Mouse (Mus musculus) intestine, embryonic 15.5 days (tissue): ENCODE data around the gene Kif1a. TPM values are rescaled to one million over a fixed set of nuclear protein-coding genes. Genes with fewer than 3 reads are reported as not detected.
"Not testable (repeated sequence)": the region's sequence is repeated elsewhere in the genome, so short reads cannot be mapped to it uniquely, and the experiment has no call there.

Experiments
- ATAC-seq: fragments of 200-750 bp; cut with Nextera tagmentation; 2 replicates; pipeline ENCODE4 v1.8.0; 2017; ENCODE audit warnings: moderate TSS enrichment, moderate library complexity
- H3K27ac ChIP-seq: fragments of 300-500 bp; sonication (generic); 2 replicates; pipeline ENCODE4 v1.5.1; 2015; ENCODE audit warnings: mild to moderate bottlenecking, inconsistent platforms
- H3K27me3 ChIP-seq: fragments of 300-500 bp; sonication (generic); replicated peaks from 2 replicates; pipeline ENCODE4 v1.6.1; 2015; ENCODE audit warnings: inconsistent platforms
- H3K36me3 ChIP-seq: fragments of 300-500 bp; sonication (generic); 2 replicates; pipeline ENCODE4 v1.6.1; 2015; ENCODE audit warnings: inconsistent platforms
- H3K4me1 ChIP-seq: fragments of 300-500 bp; sonication (generic); replicated peaks from 2 replicates; pipeline ENCODE4 v1.6.1; 2015; ENCODE audit warnings: inconsistent platforms
- H3K4me2 ChIP-seq: fragments of 300-500 bp; sonication (generic); replicated peaks from 2 replicates; pipeline ENCODE4 v1.6.1; 2015; ENCODE audit warnings: mild to moderate bottlenecking, inconsistent platforms
- H3K4me3 ChIP-seq: fragments of 300-500 bp; sonication (generic); replicated peaks from 2 replicates; pipeline ENCODE4 v1.5.1; 2015; ENCODE audit warnings: inconsistent platforms
- H3K9ac ChIP-seq: fragments of 300-500 bp; sonication (generic); 2 replicates; pipeline ENCODE4 v1.6.1; 2015; ENCODE audit warnings: inconsistent platforms
- H3K9me3 ChIP-seq: fragments of 300-500 bp; sonication (generic); 2 replicates; pipeline ENCODE4 v1.6.1; 2016; ENCODE audit warnings: inconsistent platforms
- WGBS: fragments of 180-500 bp; shearing (Covaris S2); methylation state at CpG from one replicate; pipeline ENCODE4 v1.1.7; 2015; 5-methylcytosine and 5-hydroxymethylcytosine counted together
- polyA plus RNA-seq: library from polyadenylated mRNA; unstranded; fragments of >200 nt; fragmentation: Nextera tagmentation; extraction: Ambion mirVana; gene quantifications from 2 replicates; pipeline ENCODE4 v1.2.1, GENCODE M21; 2015

Kif1a gene
- polyA plus RNA-seq, 1 experiment from 2014 or later = 18.3 TPM

DNA sequence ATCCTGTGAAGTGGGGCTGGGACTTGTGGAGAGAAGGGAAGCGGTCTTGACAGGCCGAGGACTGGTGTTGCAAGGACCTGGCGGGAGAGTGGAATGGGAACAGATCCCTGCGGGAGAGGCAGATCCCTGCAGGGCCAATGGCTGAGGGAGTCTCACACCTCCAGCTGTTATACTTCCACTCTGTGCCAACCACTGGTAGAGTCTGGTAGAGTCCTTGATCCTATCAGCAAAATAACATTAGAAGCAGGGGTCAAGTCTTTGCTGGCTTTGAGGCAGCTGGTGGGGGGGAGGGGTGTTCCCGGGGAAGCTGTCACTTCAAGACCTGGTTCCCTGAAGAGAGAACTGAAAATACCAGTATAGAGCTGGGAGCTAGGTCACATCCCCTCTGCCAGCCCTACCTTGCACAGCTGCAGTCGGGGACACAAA lies 125.6 kb downstream of the Kif1a start:
- Histone ChIP-seq H3K9ac (no peak overlapping the region), H3K4me3 (no peak overlapping the region), H3K27ac (0 out of 2 replicates have a peak overlapping the region, but pooled peaks have one; percentile 13), H3K4me2 (no peak overlapping the region), H3K9me3 (no peaks in the 10 kb centered on the region), H3K27me3 (no peaks in the 10 kb centered on the region), H3K4me1 (peaks cover 10% of the 10 kb centered on the region; the same call in 1 of the 2 replicates), H3K36me3 (no peaks in the 10 kb centered on the region)
- WGBS = 41% methylated on average over 6 of the region's 6 CpGs
- peak; percentile 57 for ATAC-seq

DNA sequence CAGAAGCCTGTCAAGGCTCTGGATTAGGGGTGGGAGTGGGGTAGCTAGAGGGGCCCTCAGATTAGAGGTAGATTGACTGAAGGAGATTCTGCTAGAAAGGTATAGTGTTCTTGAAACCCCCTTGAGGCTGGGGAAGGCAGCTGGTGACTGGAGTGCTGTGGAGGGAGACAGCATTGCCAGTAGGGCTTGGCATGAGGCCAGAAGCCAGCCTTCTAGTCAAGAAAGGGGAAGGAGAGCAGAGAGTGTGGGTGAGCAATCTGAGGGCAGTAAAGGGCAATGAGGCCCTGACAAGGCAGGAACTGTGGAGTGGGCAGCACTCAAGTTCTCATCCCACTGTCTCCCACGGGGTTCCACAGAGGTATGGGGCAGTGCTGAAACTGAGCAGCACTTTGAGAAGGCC lies 128.9 kb downstream of the Kif1a start:
- no peaks in the 10 kb centered on the region for H3K9me3 ChIP-seq
- 70% methylated on average over 1 of the region's 1 CpGs for WGBS
- peak; percentile 40; the same call in 1 of the 2 replicates for ATAC-seq

DNA sequence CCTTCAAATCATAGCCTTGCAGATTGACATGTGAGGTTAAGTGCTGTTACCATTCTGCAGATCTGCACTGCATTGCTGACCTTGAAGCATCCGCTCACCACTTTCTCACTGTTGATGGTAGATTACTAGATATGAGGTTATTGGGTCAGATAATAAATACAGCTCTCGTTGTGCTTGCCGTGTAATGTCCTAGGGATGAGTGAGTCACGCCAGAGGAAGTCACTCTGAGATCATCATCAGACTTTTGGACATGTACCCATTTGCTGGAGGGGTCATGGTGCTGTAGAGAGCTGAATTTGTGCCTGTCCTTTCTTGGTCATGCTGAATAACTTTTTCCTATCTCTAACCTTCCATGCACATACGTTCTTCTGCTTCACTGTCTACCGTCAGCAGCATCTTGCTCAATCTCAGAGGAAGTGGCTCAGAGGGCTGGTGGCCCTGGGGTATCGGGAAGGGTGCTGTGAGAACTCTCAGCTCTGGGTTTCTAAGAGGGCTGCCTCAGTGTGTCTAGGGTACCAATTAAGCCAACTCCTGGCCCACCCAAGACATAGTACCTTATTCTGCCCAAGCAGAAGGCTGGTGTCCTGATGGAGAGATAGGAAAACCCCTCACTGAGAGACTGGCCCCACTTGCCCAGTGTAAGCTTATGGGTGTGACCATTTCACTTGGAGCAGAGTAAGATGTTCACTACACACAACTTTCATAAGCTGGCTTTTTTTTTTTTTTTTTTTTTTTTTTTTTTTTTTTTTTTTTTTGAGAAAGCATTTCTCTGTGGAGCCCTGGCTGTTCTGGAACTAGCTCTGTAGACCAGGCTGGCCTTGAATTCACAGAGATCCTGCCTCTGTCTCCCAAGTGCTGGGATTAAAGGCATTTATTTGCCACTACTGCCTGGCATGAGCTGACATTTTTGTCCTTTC lies 129.6 kb downstream of the Kif1a start:
- 76% methylated on average over 7 of the region's 7 CpGs for WGBS
- H3K9me3 ChIP-seq = no peaks in the 10 kb centered on the region
- H3K27ac ChIP-seq = no peak overlapping the region
- no peak for ATAC-seq
- H3K4me3 ChIP-seq = no peak overlapping the region
- H3K4me1 ChIP-seq = no peaks in the 10 kb centered on the region
- H3K4me2 ChIP-seq = no peak overlapping the region
- H3K9ac ChIP-seq = no peak overlapping the region
- H3K27me3 ChIP-seq = no peaks in the 10 kb centered on the region
- H3K36me3 ChIP-seq = no peaks in the 10 kb centered on the region

More for the DNA sequence above, 128.9 kb downstream of the Kif1a start:
- Histone ChIP-seq H3K4me3 (no peak overlapping the region), H3K36me3 (no peaks in the 10 kb centered on the region), H3K9ac (no peak overlapping the region), H3K4me1 (no peaks in the 10 kb centered on the region), H3K4me2 (no peak overlapping the region), H3K27ac (no peak overlapping the region), H3K27me3 (no peaks in the 10 kb centered on the region)

DNA sequence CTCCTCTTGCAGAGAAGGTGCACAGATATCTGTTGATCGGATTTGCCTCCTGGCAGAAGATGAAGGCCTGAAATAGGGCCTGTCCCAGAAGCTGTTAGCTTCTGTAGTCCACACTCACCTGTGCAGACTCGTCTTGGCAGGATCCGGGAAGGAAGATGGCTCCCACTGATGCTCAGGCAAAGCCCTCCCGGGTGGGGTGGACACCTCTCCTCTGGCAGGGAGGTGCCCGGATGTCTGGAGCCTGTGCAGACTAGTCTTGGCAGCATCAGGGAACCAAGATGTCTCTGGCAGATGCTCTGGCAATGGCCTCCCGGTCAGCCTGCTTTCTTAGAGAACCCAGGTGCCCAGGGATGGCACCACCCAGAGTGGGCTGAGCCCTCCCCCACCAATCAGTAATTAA lies 131.0 kb downstream of the Kif1a start:
- not testable (repeated sequence) for H3K4me3 ChIP-seq, ATAC-seq

More for the DNA sequence above, 131.0 kb downstream of the Kif1a start:
- not testable (repeated sequence) for H3K4me2 ChIP-seq, H3K27ac ChIP-seq, H3K9ac ChIP-seq, H3K36me3 ChIP-seq, H3K9me3 ChIP-seq, H3K4me1 ChIP-seq, H3K27me3 ChIP-seq
- 92% methylated on average over 6 of the region's 6 CpGs for WGBS

Other genes with a start within 250 kb of the Kif1a start
- gene Ankmy1, start 199.0 kb downstream of the Kif1a start, polyA plus RNA-seq = 0.16 and 0.34 TPM in 2 replicates
- 14.1 and 14.7 TPM in 2 replicates for gene Dusp28, start 195.0 kb downstream of the Kif1a start, polyA plus RNA-seq
- gene Rnpepl1, start 191.2 kb downstream of the Kif1a start, polyA plus RNA-seq = 40.6 and 56.1 TPM in 2 replicates
- gene Capn10, start 167.6 kb downstream of the Kif1a start, polyA plus RNA-seq = 28.2 and 34.4 TPM in 2 replicates
- 8.9 and 9.1 TPM in 2 replicates for gene Gpr35, start 151.1 kb downstream of the Kif1a start, polyA plus RNA-seq
- 3.0 and 11.2 TPM in 2 replicates for gene Aqp12, start 95.6 kb downstream of the Kif1a start, polyA plus RNA-seq
- 0.59 and 0.62 TPM in 2 replicates for gene Agxt, start 33.3 kb upstream of the Kif1a start, polyA plus RNA-seq
- 8.7 and 10.4 TPM in 2 replicates for gene 2310007B03Rik, start 59.0 kb upstream of the Kif1a start, polyA plus RNA-seq
- 0.04 and 0.13 TPM in 2 replicates for gene Crocc2, start 66.8 kb upstream of the Kif1a start, polyA plus RNA-seq
- 2.8 and 4.4 TPM in 2 replicates for gene Sned1, start 133.9 kb upstream of the Kif1a start, polyA plus RNA-seq
- 25.7 and 27.0 TPM in 2 replicates for gene Mterf4, start 204.0 kb upstream of the Kif1a start, polyA plus RNA-seq
- 53.0 and 79.4 TPM in 2 replicates for gene Ppp1r7, start 240.9 kb upstream of the Kif1a start, polyA plus RNA-seq
- 9.2 and 10.6 TPM in 2 replicates for gene Pask, start 241.5 kb upstream of the Kif1a start, polyA plus RNA-seq